Mouse (Mus musculus) liver, embryonic 18 days (tissue): Measurements from ENCODE around the gene Zmynd11. TPM values are rescaled to one million over a fixed set of nuclear protein-coding genes. Genes with fewer than 3 reads are reported as not detected.

Experiments
- polyA plus RNA-seq: library from polyadenylated mRNA; depleted of rRNA; stranded (reverse); fragments of >200 nt; gene quantifications from 2 replicates; pipeline ENCODE4 v1.2.3, GENCODE M21; 2012; rRNA removed

The Zmynd11 gene
- polyA plus RNA-seq = 19.8 and 23.7 TPM in 2 replicates

GRCm38 (mm10) chr13:9764646-9765536 is at the start of gene Zmynd11:
Gene Zmynd11 (minus strand): TSS chr13:9765330.

